Mouse (Mus musculus) kidney, postnatal 36 days (tissue): Measurements from ENCODE around the gene Megf8.

ENCODE experiments used
- DNase-seq, 2 experiments: peaks; one replicate each; pipeline ENCODE4 v3.0.0; 2021 to 2022; ENCODE audit warnings: mixed read lengths in 2 of 2

Gene Megf8

DNA sequence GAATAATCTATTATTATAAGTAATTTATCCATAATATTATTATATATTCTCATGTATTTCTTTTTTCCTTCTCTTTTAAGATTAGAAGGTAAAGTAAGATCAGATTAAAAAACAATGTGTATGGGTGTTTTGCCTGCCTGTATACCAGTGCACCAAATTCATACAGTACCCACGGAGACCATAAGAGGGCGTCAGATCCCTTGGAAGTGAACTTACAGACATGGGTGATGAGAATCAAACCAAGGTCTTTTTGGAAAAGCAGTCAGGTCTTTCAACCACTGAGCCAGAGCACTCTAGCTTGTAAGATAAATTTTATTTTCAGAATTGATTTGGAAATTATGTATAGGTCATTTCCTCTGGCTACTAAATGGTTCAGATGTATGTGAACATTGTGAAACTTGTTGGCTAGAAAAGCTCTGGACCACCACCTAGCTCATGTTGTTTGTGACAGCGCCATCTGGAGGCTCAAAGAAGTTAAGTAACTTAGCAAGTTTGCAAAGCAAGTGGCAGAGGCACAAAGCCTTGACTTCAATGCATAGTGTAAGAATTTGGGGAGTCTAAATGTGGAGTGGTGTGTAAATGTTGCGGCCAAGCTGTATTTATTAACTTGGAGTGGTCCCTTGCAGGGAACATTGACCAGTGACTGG is 92.3 kb downstream of the Megf8 start:
- DNase-seq: peak; percentile 51 to 60

GRCm38 (mm10) chr7:25410969-25411615 is 94.1 kb downstream of the Megf8 start:
- DNase-seq: no peak

GRCm38 (mm10) chr7:25411861-25412260 is 94.9 kb downstream of the Megf8 start:
- no peak for DNase-seq

- peak in 1 of 2 experiments; percentile 34 for DNase-seq
Measured at GRCm38 (mm10) chr7:25412833-25413441, 96.0 kb downstream of the Megf8 start, which contains the start of gene Cxcl17. Gene Cxcl17, minus strand, starts transcription at chr7:25412886.
